Mouse (Mus musculus): Measurements from ENCODE around the gene Dpm3. TPM values are rescaled to one million over a fixed set of nuclear protein-coding genes. Genes with fewer than 3 reads are reported as not detected.
"Not testable (repeated sequence)": the region's sequence is repeated elsewhere in the genome, so short reads cannot be mapped to it uniquely, and the experiment has no call there.

Gene Dpm3
- 77.5 and 85.1 TPM in 2 replicates for polyA plus RNA-seq (2015; fragmentation: Nextera tagmentation; extraction: Ambion mirVana)

GRCm38 (mm10) chr3:89259076-89259475 is at the start of gene Dpm3:
Gene Dpm3, plus strand, starts transcription at chr3:89259358.
- no peak for ATAC-seq (ENCODE audit: extremely low read depth, insufficient number of reproducible peaks, low FRiP score, low TSS enrichment)
- Histone ChIP-seq H3K4me2 (no peak within 1 kb of the TSS), H3K4me3 (no peak within 1 kb of the TSS), H3K27me3 (replicated peaks) (0 out of 2 replicates have a peak, but pooled peaks cover 9% of the 10 kb centered on the region), H3K9ac (no peak within 1 kb of the TSS), H3K36me3 (no peaks in the 10 kb centered on the region), H3K9me3 (no peaks in the 10 kb centered on the region), H3K27ac (replicated peaks) (no peak within 1 kb of the TSS), H3K4me1 (peaks cover 7% of the 10 kb centered on the region; the same call in 1 of the 2 replicates)
- WGBS: 61% methylated on average over 7 of the region's 7 CpGs

DNA sequence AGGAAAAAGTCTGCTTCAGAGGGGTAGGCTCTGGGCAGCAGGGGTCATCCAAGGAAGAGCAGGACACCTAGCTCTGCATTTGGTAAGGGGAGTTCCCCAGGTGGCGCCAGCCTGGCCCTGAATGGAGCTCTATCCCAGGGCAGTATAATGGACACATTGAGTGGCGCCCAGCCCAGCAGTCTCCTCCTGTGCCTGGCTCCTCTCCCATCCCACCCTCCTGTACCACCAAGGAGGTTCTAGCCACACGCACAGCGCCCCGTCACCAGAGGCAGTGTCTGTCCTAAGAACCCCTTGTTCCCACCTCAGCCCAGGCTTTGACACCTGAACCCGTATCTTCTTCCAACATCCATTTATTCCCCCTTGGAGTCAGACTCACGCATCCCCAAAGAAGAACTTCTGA is 49.4 kb upstream of the Dpm3 start:
- Histone ChIP-seq H3K9me3 (no peaks in the 10 kb centered on the region), H3K4me3 (no peak overlapping the region), H3K36me3 (peaks cover 73% of the 10 kb centered on the region), H3K9ac (no peak overlapping the region), H3K27me3 (replicated peaks) (no peaks in the 10 kb centered on the region), H3K4me1 (peaks cover 25% of the 10 kb centered on the region), H3K27ac (replicated peaks) (peak overlapping the region; percentile 67; the same call in 1 of the 2 replicates), H3K4me2 (no peak overlapping the region)
- no peak for ATAC-seq (ENCODE audit: extremely low read depth, insufficient number of reproducible peaks, low FRiP score, low TSS enrichment)
- WGBS: 89% methylated on average over 7 of the region's 7 CpGs

- H3K4me1 ChIP-seq: peaks cover 30% of the 10 kb centered on the region
- peak overlapping the region; percentile 67 for H3K27ac ChIP-seq (replicated peaks)
- H3K4me3 ChIP-seq: no peak overlapping the region
- peaks cover 69% of the 10 kb centered on the region for H3K36me3 ChIP-seq
- no peak for ATAC-seq (ENCODE audit: extremely low read depth, insufficient number of reproducible peaks, low FRiP score, low TSS enrichment)
- H3K9me3 ChIP-seq: no peaks in the 10 kb centered on the region
- no peak overlapping the region for H3K4me2 ChIP-seq
- no peak overlapping the region for H3K9ac ChIP-seq
- H3K27me3 ChIP-seq (replicated peaks): no peaks in the 10 kb centered on the region
- WGBS: 74% methylated on average over 13 of the region's 13 CpGs
These were observed 49.0 kb upstream of the Dpm3 start for GRCm38 (mm10) chr3:89210162-89210561.

- Histone ChIP-seq H3K4me3 (no peak overlapping the region), H3K27ac (replicated peaks) (peak overlapping the region; percentile 67), H3K36me3 (peaks cover 63% of the 10 kb centered on the region), H3K27me3 (replicated peaks) (no peaks in the 10 kb centered on the region), H3K9ac (no peak overlapping the region), H3K9me3 (no peaks in the 10 kb centered on the region), H3K4me2 (no peak overlapping the region), H3K4me1 (peaks cover 35% of the 10 kb centered on the region)
- ATAC-seq (ENCODE audit: extremely low read depth, insufficient number of reproducible peaks, low FRiP score, low TSS enrichment): no peak
- 64% methylated on average over 7 of the region's 7 CpGs for WGBS
These were observed 48.4 kb upstream of the Dpm3 start for GRCm38 (mm10) chr3:89210731-89211130.

GRCm38 (mm10) chr3:89213803-89214530 is 45.2 kb upstream of the Dpm3 start:
- Histone ChIP-seq H3K9ac (peak overlapping the region; percentile 86), H3K27ac (replicated peaks) (peak overlapping the region; percentile 96), H3K4me2 (peak overlapping the region; percentile 94), H3K4me3 (peak overlapping the region; percentile 95), H3K36me3 (peaks cover 31% of the 10 kb centered on the region), H3K9me3 (no peaks in the 10 kb centered on the region), H3K27me3 (replicated peaks) (no peaks in the 10 kb centered on the region), H3K4me1 (peaks cover 39% of the 10 kb centered on the region)
- ATAC-seq (ENCODE audit: extremely low read depth, insufficient number of reproducible peaks, low FRiP score, low TSS enrichment): peak; percentile 87
- under 1% methylated on average over 69 of the region's 69 CpGs for WGBS

DNA sequence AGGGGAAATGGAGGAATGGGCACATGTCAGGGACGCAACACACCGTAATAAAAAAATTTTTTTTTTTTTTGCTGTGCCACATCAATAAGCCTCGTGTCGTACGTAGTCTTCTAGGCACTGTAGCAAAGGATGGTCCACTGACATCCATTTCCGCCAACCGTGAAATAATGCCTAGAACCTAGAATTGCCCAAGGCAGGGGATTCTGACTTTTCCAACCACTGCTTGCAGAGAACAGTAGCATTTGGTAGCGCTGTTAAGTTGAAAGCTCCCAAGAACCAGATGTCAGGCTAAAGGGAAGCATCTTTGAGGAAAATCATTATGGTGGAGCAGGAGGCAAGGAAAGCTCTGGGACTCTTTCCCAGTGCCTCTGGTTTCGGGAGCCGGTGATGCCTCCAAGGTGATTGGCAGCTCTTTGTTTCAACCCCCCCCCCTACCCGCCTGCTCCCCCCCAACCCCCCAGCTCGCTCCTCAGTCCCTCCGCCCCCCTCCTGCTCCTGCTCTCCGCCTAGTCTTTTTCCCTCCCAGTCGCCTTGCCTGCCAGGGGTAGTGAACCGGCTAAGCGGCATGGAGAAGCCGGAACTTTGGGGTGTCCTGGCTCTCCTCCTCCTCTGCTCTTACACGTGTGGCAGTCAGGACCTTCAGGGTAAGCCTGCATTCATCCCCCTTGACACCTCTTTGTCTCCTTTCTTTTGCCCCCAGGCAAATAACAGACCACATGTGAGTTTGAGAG is 44.3 kb upstream of the Dpm3 start, which contains the start of gene Thbs3:
Gene Thbs3, plus strand, starts transcription at position 500 of the 731 bp plus-strand sequence.
- Histone ChIP-seq H3K9ac (peak within 1 kb of the TSS; percentile 86), H3K27ac (replicated peaks) (peak within 1 kb of the TSS; percentile 96), H3K27me3 (replicated peaks) (no peaks in the 10 kb centered on the region), H3K4me2 (peak within 1 kb of the TSS; percentile 94), H3K9me3 (no peaks in the 10 kb centered on the region), H3K4me3 (peak within 1 kb of the TSS; percentile 95), H3K4me1 (peaks cover 47% of the 10 kb centered on the region), H3K36me3 (peaks cover 22% of the 10 kb centered on the region)
- no peak for ATAC-seq (ENCODE audit: extremely low read depth, insufficient number of reproducible peaks, low FRiP score, low TSS enrichment)
- WGBS: 2% methylated on average over 18 of the region's 19 CpGs

- Histone ChIP-seq H3K4me3 (peak overlapping the region; percentile 95), H3K27ac (replicated peaks) (peak overlapping the region; percentile 96), H3K9me3 (no peaks in the 10 kb centered on the region), H3K27me3 (replicated peaks) (no peaks in the 10 kb centered on the region), H3K4me2 (peak overlapping the region; percentile 94), H3K9ac (peak overlapping the region; percentile 86), H3K4me1 (peaks cover 44% of the 10 kb centered on the region), H3K36me3 (peaks cover 12% of the 10 kb centered on the region)
- 0% methylated on average over 6 of the region's 6 CpGs for WGBS
- no peak for ATAC-seq (ENCODE audit: extremely low read depth, insufficient number of reproducible peaks, low FRiP score, low TSS enrichment)
These were observed 43.3 kb upstream of the Dpm3 start for GRCm38 (mm10) chr3:89215853-89216252.

DNA sequence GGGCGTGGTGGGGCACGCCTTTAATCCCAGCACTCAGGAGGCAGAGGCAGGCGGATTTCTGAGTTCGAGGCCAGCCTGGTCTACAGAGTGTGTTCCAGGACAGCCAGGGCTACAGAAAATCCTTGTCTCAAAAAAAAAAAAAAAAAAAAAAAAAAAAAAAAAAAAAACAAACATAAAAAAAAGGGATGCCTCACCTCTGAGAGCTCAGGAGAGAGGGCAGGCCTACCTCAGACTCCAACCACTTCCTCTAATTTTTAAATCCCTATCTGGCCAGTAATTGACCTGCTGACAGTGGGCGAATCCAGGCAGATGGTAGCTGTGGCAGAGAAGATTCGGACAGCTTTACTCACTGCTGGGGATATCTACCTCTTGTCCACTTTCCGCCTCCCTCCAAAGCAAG is 42.8 kb upstream of the Dpm3 start:
- not testable (repeated sequence) for H3K27me3 ChIP-seq (replicated peaks); H3K9ac ChIP-seq; H3K36me3 ChIP-seq; H3K4me2 ChIP-seq; ATAC-seq (ENCODE audit: extremely low read depth, insufficient number of reproducible peaks, low FRiP score, low TSS enrichment); H3K9me3 ChIP-seq; H3K4me3 ChIP-seq; H3K27ac ChIP-seq (replicated peaks)
- 60% methylated on average over 7 of the region's 7 CpGs for WGBS
- peaks cover 39% of the 10 kb centered on the region for H3K4me1 ChIP-seq

- H3K9ac ChIP-seq: no peak overlapping the region
- H3K4me2 ChIP-seq: no peak overlapping the region
- H3K27me3 ChIP-seq (replicated peaks): no peaks in the 10 kb centered on the region
- WGBS: 80% methylated on average over 1 of the region's 1 CpGs
- H3K4me1 ChIP-seq: peaks cover 28% of the 10 kb centered on the region
- ATAC-seq (ENCODE audit: extremely low read depth, insufficient number of reproducible peaks, low FRiP score, low TSS enrichment): no peak
- H3K36me3 ChIP-seq: peaks cover 4% of the 10 kb centered on the region; the same call in 1 of the 2 replicates
- no peak overlapping the region for H3K4me3 ChIP-seq
- H3K27ac ChIP-seq (replicated peaks): no peak overlapping the region
- no peaks in the 10 kb centered on the region for H3K9me3 ChIP-seq
These were observed 40.9 kb upstream of the Dpm3 start for GRCm38 (mm10) chr3:89218271-89218670.

DNA sequence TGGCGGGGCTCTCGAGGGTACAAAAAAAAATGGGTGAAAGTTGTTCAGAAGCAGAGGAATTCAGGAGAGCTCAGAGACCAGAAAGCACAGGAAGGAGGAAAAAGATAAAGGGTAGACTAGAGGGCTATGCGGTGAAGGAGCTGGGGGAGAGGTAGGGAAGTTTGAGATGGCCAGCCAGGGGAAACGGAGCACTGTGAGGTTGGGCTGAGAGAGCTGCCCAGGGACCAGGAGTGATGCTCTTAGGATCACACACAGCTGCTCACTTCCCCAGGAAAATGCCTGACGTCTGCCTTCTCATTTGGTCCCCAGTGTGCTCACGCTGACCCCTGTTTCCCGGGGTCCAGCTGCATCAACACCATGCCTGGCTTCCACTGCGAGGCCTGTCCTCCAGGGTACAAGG is 39.6 kb upstream of the Dpm3 start:
- Histone ChIP-seq H3K4me3 (no peak overlapping the region), H3K4me2 (no peak overlapping the region), H3K9ac (no peak overlapping the region), H3K36me3 (peaks cover 7% of the 10 kb centered on the region; the same call in 1 of the 2 replicates), H3K27me3 (replicated peaks) (0 out of 2 replicates have a peak, but pooled peaks cover 3% of the 10 kb centered on the region), H3K27ac (replicated peaks) (peak overlapping the region; percentile 48), H3K4me1 (peaks cover 26% of the 10 kb centered on the region), H3K9me3 (no peaks in the 10 kb centered on the region)
- WGBS: 26% methylated on average over 8 of the region's 8 CpGs
- no peak for ATAC-seq (ENCODE audit: extremely low read depth, insufficient number of reproducible peaks, low FRiP score, low TSS enrichment)

GRCm38 (mm10) chr3:89221167-89221566 is 38.0 kb upstream of the Dpm3 start:
- Histone ChIP-seq H3K36me3 (peaks cover 11% of the 10 kb centered on the region; the same call in 1 of the 2 replicates), H3K27me3 (replicated peaks) (peaks cover 19% of the 10 kb centered on the region), H3K4me2 (no peak overlapping the region), H3K4me1 (peaks cover 11% of the 10 kb centered on the region), H3K9ac (no peak overlapping the region), H3K4me3 (no peak overlapping the region), H3K27ac (replicated peaks) (no peak overlapping the region), H3K9me3 (no peaks in the 10 kb centered on the region)
- ATAC-seq (ENCODE audit: extremely low read depth, insufficient number of reproducible peaks, low FRiP score, low TSS enrichment): no peak
- WGBS: 66% methylated on average over 5 of the region's 5 CpGs
